Mouse (Mus musculus): ENCODE results near the gene Grtp1.
A peak's percentile ranks its signal among the peaks of the same experiment; 100 is the strongest.

Grtp1 gene

DNA sequence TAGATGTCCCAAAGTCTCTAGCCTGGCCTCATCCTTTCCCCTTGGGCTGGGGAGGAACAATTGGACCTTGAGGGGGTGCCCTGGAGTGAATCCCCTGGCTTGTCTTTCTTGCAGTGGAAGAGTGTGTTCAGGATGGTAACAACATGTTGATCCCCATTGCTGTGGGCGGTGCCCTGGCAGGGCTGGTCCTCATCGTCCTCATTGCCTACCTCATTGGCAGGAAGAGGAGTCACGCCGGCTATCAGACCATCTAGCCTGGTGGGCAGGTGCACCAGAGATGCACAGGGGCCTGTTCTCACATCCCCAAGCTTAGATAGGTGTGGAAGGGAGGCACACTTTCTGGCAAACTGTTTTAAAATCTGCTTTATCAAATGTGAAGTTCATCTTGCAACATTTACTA lies 26.1 kb downstream of the Grtp1 start:
- DNase-seq (ENCODE audit: low spot score in 2 of 2): no peak

DNA sequence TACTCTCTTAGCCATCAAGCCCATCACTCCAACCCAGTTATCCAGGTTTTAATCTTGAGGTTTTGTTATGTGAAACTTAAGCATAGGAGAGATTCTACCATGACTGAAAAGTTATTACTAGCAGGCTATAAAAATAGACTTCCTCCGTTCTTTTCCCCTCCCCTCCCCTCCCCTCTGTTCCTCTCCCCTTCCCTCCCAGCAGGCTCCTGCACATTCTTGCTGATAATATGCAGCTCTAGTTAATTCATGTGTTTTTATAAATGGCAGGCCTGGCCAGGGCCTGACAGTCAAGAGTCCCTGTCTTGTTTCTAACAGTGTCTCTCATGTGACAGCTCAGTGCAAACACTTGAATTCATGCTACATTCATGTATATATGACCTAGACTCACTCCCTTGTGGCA lies 29.9 kb downstream of the Grtp1 start:
- no peak for DNase-seq (ENCODE audit: low spot score in 2 of 2)

DNA sequence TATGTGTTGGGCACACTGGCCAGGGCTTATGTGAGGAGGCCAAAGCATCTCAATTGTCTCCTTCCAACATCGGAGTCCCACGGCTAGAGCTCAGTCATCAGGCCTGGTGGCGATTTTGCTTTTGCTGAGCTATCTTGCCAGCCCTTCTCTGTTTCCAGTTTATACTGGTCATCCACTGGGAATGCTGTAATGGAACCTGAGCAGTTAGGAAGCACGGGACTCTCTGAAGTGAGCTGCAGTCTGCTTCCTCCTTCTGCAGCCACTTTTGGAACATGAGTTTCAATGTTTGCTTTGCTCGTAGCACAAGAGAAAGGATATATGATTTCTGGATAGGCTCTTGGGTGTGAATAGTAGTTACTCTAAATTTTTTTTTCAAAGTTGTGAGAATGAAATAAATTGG lies 36.1 kb downstream of the Grtp1 start:
- DNase-seq (ENCODE audit: low spot score in 2 of 2): no peak

DNA sequence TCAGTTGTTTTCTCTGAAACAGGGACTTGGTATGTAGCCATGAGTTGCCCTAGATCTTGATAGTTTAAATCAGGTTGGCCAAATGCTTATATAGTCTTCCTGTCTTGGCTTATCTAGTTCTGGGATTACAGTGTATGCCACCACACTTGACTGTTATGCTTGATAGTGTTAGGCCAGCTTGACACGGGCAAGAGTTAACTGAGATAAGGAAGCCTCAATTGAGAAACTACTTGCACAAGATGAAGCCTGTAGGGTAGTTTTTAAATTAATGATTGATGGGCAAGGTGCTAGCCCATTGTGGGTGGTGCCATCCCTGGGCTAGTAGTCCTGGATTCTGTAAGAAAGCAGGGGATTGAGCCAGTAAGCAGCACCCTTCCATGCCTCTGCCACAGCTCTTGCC lies 36.9 kb downstream of the Grtp1 start:
- no peak for DNase-seq (ENCODE audit: low spot score in 2 of 2)

DNA sequence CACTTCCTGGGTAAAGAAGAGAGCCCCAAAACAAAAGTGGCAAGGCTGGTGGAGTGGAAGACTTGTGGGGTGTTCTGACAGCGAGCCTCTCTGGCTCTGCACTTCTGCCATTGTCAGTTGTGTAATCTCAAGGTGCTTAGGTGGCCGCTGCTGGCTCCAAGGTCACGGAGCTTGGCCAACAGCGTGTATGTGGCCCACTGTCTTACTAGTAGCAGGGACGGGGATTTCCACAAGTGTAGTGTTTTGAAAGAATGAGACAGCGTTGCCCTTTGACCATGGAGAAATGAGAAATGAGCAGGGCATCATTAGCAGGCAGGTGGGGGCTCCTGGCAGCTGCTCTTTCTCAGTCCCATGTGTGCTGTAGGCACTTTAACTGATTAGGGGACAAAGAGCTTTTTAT lies 38.3 kb downstream of the Grtp1 start:
- DNase-seq (ENCODE audit: low spot score in 2 of 2): no peak

DNA sequence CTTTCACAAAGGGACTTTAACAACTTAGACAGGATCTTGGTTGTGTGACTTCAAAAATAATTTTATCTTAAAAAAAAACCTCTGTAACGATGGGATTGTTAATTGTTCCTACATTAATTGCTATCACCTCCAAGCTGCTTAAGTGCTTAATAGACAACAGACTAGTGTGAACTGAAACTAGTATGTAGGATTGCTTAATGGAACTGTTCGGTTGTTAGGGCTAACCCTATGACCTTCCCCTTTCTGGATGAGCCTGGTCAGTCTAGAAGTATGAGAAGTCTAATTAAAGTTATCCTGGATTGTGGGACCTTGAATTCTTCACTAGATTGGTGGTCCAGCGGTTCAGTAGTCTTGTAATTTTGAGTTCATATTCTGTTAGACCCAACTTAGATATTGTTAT lies 39.7 kb downstream of the Grtp1 start:
- DNase-seq (ENCODE audit: low spot score in 2 of 2): no peak

DNA sequence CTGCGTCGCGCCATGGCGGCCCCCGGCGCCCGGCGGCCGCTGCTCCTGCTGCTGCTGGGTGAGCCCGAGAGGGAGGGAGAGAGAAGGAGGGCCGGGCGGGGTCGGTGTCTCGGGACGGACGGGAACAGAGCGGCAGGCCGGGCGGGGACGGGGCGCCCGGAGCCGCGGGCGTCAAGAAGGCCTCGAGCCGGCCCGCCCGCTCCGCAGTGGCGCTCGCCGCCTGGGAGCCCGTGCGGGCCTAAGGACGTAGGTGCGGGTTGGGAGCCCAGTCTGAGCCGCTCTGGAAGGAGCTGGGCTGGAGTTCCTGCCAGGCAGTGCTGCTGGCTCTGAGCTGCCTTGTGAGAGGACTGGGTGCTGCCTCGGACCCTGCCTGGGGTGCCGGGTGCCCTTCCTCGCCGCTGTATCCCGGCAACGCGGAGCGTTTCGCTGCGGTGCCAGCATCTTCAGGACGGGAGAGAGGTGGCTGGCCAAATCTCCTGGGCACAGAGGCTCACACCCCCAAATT lies 41.0 kb downstream of the Grtp1 start:
- peak in 1 of 2 experiments; percentile 17 for DNase-seq (ENCODE audit: low spot score in 2 of 2)

DNA sequence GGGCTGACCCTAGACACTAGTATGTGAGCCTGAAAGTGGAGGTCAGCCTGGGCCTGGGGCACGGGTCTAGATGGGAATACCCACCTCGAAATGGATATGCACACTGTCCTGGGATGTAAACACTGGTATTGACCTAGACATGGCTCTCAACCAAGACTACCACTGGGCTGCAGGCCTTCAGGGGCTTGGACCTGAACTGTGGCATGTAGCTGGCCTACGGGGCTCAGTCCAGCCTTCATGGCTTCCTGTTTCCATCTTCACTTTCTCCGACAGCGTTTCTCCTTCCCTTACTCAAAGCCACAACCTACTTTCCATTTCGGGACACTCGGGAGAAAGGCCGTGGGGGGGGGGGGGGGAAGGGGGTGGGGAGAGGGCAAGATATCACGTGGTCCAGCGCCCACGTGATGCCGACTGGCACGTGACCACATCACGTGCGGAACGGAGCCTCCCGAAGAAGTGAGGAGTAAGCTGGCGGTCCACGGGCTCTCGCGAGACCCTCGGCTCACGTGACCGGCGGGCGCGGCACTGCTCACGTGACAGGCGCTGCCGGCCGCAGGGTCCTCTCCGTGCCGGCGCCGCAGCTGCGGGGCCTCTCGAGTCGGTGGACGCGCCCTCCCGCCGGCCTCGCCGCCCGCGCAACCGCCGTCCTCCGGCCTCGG lies 41.6 kb downstream of the Grtp1 start, which contains the start of gene Lamp1:
TSS of gene Lamp1 (plus strand) at position 444 of the 659 bp plus-strand sequence.
- peak; percentile 98 for DNase-seq (ENCODE audit: low spot score in 2 of 2)

DNA sequence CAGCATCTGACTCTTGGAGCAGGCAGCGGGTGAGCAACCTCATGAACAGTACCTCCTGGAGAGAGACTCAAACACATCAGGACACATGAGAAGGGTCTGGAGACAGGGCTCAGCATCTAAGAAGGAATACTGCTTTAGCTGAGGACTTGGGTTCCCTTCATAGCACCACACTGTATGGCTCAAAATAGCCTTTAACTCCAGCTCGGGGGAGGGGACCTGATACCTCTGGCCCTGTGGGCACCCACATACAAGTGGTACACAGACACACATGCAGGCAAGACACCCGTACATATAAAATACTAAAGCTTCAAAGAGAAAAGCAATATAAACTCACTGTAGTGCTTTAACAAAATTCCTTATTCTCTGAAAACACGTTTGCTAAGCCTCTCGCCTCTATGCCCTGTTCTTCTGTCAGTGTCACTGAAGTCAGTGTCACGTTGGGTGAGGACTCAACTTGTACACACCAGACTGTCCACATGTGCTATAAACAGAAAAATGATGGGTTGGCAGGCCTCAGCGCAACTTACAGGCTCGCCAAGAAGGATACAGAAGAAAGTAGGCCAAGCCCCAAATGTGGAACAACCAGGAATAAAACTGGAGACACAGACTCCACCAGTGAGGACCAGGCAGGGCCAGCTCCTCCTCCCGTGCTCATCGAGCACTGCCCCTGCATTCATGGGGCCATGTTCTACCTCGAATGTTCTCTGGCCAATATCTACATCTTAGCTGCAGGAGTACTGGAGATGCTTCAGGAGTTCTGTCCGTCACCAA lies 43.9 kb downstream of the Grtp1 start:
- peak in 1 of 2 experiments; percentile 29 for DNase-seq (ENCODE audit: low spot score in 2 of 2)

DNA sequence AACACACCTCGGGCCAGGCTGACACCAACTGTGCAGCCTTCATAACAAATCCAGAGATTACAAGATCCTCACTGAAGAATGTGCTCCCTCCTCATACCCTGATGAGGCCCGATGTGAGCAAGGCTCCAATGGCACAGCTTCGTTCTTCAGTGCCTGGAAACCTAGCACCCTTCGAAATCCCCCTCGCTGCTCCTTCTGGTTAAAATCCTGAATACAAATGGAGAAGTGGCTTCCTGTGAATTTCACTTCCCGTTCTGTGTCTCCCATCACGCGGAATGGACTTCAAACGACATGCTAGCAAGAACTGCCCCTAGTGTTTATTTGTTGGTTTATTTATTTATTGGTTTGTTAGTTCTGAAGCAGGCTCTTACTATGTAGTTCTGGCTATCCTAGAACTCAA lies 45.1 kb downstream of the Grtp1 start:
- DNase-seq (ENCODE audit: low spot score in 2 of 2): no peak

DNA sequence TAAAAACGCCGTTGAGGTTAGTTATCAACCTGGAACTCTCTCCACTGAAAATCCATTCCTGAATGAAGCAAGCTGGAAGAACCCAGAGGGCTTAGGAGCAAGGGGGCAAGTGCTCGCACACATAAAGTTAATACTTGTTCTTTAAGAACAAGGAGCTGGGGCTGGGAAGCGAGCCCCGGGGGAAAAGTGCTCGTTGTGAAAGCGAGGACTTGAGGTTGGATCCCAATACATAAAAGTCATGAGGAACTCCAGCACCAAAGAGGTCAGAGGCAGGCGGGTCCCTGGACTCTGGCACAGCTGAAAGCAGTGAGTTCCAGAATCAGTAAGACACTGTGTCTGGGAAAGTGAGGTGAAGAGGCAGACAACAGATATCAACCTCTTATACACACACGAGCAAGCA lies 46.3 kb downstream of the Grtp1 start:
- no peak for DNase-seq (ENCODE audit: low spot score in 2 of 2)

DNA sequence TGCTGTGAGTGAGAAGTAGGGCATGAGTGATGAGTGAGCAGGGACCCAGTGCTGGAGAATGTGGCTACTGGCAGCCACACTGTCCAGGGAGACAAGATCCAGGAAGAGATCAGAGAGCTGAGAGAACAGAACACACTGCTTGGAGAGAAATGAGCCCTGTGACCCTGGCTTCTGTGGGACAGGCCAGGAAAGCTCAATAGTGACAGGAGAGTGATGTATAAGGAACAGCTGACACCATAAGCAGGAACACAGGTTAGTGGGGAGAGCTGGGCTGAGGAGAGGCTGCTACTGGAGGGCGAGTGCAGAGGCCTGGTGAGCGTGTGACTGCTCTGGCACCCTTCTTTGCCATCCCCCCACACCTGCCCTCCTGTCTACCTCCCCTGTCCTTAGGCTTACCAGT lies 49.5 kb downstream of the Grtp1 start:
- no peak for DNase-seq (ENCODE audit: low spot score in 2 of 2)

DNA sequence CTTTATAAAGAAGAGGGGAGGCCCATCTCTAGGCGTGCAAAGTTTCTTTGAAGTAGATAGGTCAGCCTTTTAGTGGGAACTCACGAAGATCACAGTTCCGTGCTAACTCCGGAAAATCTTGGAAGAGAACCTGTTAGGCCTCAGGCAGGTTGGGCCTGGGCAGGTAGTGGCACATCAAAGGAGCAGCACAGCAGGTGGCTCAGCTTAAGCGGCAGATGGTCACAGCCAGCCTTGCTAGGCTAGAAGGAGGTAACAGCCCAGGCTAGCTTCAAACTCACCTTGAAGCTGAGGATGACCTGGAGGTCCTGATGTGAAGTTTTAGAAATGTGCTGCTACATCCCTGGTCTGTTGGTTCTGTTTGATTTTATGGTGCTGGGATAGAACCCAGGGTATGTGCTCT lies 50.6 kb downstream of the Grtp1 start:
- DNase-seq (ENCODE audit: low spot score in 2 of 2): no peak

DNA sequence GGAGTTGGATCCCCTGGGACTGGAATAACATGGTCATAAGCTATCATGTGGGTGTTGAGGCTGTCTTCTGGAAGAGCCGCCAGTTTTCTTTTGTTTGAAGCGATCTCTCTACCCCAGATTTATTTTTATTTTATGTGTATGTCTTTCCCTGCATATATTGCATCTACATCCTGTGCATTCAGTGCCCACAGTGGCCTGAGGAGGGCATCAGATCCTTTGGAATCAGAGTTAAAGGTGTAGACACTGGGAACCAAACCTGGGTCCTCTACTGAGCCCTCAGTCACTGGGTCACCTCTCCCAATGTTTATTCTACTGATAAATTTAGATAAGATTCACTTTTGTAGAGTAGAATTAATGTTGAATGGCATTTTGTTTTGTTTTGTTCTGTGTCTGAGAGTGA lies 51.1 kb downstream of the Grtp1 start:
- no peak for DNase-seq (ENCODE audit: low spot score in 2 of 2)

DNA sequence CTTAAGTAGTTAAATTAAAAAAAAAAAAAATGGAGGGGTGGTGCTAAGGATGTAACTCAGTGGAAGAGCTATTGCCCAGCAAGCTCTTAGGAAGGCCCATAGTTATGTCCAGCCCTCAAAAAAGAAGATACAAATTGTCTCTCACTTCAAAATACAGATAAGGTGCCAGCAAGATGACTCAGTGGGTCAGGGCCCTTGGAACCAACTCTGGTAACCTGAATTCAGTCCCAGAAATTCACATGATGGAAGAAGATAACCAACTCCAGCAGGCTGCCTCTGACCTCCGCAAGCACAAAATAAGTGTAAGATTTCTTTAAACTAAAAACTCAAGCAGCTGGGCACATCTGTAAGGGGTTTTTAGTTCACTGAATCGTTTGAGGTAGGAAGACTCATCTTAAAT lies 51.9 kb downstream of the Grtp1 start:
- no peak for DNase-seq (ENCODE audit: low spot score in 2 of 2)

DNA sequence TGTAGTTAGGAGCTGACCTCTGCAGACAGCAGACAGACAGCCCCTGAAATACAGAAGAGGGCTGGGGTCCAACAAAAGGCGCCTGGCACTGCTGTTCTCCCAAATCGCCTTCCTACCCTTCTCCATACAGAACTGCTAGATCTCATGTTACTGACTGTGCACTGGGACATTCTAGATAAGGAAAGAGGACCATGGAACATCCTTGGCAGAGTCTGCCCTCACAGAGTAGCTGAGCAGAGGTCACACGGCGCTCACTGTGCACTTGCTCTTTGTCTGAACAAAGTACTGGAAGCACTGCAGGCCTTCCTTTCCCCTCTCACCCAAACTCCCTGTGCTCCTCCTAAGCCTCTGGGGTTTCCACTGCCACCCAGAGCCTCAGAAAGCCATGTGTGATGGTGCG lies 58.7 kb downstream of the Grtp1 start:
- no peak for DNase-seq (ENCODE audit: low spot score in 2 of 2)

DNA sequence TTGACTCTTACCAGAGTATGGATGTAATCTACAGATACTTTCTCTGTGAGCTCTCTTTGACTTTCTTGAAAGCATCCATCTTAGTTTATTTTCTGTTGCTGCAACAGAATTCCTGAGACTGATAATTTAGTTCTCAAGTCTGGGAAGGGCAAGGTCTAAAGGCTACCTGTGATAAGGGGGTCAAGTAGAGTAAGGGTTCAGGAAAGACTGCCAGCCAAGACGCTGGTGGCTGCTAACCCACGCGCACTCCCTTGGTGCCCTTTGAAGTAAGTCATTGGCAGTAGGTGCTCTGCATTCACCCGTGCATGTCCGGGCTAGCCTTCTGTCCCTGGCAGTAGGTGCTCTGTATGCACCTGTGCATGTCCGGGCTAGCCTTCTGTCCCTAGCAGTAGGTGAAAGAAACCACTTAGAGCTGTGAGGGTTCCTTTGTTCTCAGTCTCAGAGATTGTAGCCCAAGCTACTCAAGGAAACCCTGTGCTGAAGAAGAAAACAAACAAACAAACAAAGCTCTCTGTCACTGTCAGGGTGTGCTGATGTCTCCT lies 60.7 kb downstream of the Grtp1 start:
- DNase-seq (ENCODE audit: low spot score in 2 of 2): no peak

DNA sequence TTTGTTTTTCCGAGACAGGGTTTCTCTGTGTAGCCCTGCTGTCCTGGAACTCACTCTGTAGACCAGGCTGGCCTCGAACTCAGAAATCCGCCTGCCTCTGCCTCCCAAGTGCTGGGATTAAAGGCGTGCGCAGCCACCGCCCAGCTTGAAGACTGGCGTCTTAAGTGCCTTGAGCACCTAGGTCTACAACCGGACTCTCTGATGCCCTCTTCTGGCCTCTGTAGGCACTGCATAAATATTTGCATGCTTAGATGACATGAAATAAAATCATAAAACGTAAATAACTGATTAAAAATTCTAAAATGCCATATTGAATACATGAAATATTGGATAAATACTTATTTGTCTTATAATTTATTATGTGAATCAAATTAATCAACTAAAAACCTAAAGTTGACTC lies 68.2 kb downstream of the Grtp1 start:
- peak in 1 of 2 experiments; percentile 36 for DNase-seq (ENCODE audit: low spot score in 2 of 2)

DNA sequence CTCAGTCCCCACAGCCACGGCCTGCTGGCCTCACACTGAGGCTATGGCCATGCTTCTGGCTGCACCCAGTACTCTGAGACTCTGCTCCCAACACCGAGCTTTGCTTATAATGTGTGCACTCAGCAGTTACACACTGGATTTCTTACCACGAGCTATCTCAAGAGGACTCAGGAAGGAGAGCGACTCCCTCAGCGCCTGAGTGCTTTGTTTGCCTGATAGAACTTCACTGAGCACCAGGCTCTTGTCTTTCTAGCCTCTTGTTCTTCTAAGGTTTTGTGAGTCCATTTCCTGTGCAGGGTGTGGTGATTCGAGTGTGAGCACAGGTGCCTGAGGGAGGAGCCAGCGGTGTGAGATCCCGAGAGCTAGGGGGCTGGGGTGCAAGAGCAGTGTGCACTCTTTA lies 75.5 kb downstream of the Grtp1 start:
- no peak for DNase-seq (ENCODE audit: low spot score in 2 of 2)

DNA sequence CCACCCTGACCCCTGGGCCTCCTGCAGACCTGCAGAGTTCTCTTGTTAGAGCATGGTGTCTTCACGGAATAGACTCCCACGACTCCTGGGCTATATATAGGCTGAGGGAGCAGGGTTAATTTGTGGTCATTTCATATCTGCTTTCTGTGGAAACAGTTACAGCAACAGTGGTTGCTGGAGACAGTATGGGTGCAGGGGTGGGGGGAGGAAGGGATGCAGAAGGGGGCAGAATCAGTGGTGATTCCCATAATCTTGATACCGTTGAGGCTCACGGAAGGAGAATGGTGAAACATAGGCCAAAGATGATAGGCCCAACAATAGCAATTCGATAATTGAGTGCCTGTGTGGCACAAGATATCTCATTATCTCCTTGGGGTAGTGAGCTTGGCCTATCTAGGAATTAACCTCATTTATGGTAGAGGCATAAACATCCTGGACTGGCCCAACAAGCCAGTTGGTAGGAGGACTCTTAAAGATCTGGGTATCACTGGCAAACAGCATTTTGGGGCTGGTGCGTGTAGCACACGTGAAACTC lies 77.5 kb downstream of the Grtp1 start:
- DNase-seq (ENCODE audit: low spot score in 2 of 2): no peak

Data from frontal cortex, postnatal 14 days (tissue).